Mouse (Mus musculus) heart, adult 11 months (tissue): Measurements from ENCODE around the gene Ccdc9.
A peak's percentile ranks its signal among the peaks of the same experiment; 100 is the strongest.
"Not testable (repeated sequence)": the region's sequence is repeated elsewhere in the genome, so short reads cannot be mapped to it uniquely, and the experiment has no call there.

Source experiments
- DNase-seq: peaks from one replicate; pipeline ENCODE4 v3.0.0; 2022

Ccdc9 gene

DNA sequence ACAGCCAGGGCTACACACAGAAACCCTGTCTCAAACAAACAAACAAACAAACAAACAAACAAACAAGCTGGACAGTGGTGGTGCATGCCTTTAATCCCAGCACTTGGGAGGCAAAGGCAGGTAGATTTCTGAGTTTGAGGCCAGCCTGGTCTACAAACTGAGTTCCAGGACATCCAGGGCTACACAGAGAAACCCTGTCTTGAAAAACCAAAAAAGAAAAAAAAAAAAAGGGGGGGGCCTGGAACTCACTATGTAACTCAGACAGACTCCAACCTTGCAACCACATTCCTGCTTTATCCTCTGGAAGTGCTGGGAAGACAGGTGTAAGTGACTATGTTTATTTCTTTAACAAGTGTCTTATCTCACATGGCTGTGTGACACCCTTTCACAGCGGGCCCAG, 21.5 kb upstream of the Ccdc9 start, which contains the start of gene Bbc3:
Gene Bbc3, plus strand, starts transcription at position 301 of the 400 bp plus-strand sequence.
- not testable (repeated sequence) for DNase-seq

DNA sequence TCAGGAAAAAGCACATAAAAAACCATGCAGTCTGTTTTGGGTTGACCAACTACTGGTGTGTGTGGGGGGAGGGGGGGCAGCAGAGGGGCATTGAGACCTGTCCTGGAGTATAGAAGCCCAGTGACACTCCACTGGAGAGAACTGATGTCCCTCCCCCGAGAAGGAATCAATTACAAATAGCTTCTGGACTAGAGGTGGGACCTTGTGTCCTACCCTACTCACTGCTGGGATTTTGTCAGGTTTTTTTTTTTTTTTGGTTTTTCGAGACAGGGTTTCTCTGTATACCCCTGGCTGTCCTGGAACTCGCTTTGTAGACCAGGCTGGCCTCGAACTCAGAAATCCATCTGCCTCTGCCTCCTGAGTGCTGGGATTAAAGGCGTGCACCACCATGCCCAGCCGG, 20.5 kb upstream of the Ccdc9 start:
- DNase-seq, result not testable (repeated sequence)

DNA sequence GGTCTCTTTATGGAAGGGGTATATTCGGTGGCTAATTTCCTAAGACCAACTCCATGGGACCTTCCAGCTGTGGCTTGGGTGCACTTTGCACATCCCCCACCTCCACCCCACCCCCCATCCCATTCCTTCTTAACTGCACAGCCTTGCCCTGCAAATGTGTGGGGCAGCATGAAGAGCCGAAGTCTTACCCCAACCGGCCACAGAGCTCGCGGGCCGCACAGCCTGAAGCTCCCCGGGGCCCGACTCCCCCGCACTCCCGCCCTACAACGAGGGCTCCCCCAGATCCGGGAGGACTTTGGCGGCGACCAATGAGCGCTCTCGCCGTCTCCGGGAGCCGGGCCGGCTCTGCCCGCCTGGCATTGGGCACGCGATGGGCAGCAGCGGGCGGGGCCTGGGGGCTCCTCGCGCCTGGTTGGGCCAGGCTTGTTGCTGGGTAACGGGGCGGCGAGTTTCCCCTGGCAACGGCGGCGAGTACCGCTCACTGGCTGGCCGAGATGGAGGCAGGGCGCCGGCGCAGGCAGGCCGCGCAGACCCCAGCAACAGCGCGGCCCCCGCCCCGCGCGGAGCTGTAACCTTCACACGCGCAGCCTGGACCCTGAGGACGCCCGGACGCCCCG, 12.9 kb upstream of the Ccdc9 start:
- peak; percentile 99 for DNase-seq

DNA sequence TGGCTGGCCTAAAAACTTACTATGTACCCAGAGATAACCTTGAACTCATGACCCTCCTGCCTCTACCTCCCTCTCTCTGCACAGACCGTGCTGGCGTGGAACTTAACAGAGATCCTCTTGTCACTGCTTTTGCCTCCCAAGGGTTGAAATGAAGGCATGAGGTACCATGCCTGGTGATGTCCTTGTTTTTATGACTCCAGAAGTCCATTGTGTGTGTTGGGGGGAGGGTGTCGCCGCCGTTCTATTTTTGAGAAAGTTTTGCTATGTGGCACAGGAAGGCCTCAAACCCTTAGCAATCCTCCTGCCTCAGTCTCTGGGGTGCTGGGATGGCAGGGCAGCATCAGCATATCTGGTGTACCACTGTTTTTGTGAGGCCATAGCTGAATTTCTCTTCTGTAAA, 12.3 kb upstream of the Ccdc9 start:
- peak; percentile 88 for DNase-seq

DNA sequence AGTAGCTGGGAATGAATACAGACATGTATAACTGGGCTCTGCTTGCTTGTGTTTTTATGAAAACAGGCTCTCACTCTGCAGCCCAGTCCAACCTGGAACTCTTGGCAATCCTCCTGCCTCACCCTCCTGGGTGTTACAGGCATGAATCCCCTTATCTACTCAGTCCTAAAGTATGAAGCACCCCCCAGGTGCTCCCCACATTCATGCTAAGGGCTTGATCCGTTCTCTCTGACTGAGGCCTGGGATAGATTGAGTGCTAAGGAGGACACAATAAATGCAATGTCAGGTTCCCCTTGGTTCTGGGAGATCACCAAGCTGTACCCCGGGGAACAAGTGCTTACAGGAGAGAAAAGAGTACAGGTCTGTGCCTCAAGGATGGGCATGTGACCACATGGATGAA, 11.0 kb upstream of the Ccdc9 start:
- no peak for DNase-seq

DNA sequence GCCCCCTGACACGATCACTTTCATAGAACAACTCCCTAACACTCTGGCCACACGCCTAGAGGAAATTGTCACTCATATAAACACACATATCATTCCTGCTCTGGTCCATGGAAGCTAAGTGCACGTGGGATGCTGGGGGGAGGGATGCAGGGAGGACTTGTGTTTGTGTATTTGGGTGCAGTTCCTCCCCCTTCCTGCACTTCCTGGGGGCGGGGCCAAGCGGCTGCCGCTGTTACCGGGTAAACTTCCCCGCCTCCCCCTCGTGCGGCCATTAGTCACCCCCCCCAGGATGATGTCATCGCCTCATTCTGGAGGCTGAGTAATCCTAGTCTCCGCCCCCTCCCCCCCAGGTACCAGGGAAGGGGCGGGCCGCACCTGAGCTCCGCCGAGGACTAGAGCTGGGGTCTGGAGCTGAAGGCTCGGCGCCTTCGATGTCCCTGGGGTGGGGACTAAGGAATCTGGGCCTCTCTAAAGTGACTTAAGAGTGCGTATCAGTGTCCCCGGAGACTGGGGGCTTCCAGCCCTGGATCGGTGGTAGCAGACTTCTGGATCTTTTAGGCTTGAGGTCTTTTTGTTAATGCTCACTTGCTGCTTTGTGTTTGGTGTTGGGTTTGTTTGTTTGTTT, 10.3 kb upstream of the Ccdc9 start:
- DNase-seq, result peak; percentile 99

DNA sequence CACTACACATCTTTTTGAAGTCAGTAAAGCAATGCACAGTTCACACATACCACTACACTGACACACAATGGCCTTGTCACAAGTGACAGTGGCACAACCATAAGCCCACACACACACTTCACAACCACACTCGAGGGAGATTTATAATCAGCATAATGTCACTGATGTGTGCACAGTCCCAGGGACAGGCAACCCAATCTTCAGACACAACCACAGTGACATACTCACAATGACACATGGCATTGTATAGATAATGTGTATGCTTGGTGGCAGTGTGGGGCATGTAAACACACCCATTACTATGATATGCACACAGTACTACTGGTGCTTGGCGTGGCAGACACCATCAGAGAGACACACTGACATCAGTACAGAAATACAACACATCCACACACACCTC, 9.6 kb upstream of the Ccdc9 start:
- no peak for DNase-seq

DNA sequence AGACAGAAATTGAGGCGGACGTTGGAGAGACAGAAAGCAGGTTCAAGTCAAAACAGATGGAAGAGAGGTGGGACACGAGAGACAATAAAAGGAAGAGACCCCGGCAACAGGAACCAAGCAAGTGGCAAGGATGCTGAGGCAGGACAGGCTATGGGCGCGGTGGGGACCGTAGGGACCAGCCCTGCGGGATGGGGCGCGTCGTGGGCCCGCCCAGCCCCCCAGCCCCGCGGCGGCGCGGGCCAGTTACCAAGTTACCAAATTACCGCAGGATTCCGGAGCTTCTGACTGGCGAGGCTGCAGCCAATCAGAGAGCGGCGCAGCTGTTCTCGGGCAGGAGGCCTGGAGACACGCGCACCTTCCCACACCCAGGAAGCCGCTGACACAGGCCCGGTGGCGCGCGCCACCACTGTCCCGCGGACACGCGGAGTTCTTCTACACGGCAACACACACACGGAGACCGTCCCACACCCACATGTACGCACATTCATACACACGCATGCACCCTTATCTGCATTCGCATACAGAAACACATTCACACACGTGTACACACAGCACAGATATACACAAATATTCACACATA, 8.8 kb upstream of the Ccdc9 start:
- peak; percentile 99 for DNase-seq

DNA sequence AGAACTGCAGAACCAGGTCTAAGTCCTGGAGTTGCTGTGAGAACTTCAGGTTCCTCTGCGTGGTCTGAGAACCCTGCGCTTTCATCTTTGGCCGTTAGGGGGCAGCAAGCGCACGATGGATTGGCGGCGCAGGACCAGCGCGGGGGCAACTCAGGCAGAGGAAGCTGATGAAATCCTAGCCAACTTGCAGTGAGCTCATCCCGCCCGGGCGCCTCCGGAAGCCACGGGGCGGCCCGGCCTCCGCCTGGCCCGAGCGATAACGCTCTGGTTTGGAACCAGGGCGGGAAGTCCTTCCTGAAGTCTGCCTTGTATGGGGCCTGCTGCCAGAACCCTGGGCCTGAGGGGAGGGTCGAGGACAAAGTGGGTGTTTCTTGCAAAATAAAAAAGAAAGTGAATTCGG, 8.2 kb upstream of the Ccdc9 start:
- DNase-seq, result peak; percentile 100

DNA sequence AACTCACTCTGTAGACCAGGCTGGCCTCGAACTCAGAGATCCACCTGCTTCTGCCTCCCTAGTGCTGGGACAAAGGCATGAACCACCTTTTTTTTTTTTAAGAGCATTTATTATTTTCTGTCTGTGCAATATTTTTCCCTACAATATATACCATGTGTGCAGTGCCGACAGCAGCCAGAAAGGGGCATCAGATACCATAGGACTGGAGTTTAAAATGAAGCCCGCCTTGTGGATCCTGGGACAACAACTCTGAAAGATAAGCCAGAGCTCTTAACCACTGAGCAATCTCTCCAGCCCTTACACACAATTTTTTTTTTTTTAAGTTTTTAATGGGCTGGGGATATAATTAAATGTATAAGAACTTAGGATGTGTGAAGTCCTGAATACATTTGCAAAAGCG, 7.8 kb upstream of the Ccdc9 start:
- peak; percentile 88 for DNase-seq

DNA sequence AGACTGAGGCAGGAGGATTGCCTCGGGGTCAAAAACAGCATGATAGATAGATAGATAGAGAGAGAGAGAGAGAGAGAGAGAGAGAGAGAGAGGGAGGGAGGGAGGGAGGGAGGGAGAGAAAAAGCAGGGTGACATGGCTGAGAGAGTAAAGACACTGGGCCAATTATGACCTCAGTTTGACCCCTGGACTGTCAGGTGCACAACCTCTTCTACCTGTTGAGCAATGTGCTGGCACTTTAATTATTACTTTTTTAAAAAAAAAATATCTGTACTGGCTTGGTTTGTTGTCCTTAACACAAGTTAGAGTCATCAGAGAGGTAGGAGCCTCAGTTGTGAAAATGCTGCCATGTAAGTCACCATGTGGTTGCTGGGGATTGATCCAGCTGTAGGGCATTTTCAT, 1.2 kb upstream of the Ccdc9 start:
- DNase-seq, result no peak

DNA sequence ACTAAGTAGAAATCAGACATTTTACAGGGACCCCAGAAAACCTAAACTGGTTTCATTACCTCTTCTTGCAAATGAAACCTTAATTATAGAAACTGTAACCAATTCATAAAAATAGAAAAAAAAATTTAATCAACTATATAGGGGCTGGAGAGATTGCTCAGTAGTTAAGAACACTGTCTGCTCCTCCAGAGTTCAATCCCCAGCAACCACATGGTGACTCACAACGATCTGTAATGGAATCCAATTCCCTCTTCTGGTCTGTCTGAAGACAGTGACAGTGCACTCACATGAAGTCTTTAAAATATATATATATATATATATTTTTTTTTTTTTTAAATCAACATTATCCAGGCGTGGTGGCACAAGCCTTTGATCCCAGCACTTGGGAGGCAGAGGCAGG, 421 bp upstream of the Ccdc9 start:
- no peak for DNase-seq

DNA sequence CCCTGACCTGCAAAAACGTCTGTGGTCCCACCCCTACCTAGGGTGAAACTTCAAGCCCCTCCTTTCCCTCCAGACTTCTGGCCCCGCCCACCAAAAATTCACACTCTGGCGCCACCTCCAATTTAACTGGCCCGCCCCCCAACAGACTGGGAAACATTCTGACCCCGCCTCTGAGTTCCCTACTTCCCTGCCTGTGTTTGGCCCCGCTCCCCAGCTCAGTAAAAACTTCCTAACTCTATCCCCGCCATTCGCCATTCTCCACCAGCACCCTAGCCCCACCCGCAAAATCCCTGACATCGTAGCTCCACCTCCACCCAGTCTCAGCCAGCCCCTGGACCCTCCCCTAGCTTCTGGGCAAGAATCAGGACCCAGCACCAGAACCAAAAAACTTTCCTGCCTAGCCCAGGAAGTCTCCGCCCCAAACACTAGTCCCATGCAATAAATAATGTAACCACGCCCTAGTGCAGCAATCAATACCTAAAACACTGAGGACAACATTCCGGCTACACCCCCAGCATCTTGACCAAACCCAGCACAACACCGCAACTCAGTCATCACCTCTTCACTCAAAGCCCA, 1.1 kb downstream of the Ccdc9 start:
- DNase-seq, result no peak

DNA sequence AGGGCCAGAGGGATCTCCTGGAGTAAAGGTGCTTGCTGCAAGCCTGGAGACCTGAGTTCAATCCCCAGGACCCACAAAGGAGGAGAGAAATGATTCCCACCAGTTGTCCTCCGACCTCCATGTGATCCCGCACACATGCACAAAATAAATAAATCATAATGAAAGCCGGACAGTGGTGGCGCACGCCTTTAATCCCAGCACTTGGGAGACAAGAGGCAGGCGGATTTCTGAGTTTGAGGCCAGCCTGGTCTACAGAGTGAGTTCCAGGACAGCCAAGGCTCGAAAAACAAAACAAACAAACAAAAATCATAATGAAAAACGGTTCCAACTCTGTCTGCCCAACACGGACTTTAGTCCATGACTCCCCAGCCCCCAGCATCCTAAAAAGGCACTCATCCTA, 1.7 kb downstream of the Ccdc9 start:
- no peak for DNase-seq

DNA sequence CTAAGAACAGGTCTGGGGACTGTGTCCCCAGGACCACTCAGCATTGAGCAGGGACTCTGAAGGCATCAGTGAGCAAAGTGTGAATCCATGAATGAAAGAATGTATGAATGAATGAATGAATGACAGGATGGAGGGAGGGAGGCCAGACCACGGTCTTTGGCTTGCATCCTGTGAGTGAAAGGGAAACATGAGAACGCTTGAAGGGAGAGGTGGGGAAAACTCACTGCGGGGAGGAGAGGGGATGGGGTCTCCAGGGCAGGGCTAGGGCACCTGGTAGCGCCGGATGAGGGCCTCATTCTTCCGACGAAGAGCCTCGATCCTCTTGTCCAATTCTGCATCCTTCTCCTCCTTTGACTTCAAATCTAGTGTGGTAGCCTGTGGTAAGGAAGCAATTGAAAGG, 2.6 kb downstream of the Ccdc9 start:
- DNase-seq, result peak; percentile 92

DNA sequence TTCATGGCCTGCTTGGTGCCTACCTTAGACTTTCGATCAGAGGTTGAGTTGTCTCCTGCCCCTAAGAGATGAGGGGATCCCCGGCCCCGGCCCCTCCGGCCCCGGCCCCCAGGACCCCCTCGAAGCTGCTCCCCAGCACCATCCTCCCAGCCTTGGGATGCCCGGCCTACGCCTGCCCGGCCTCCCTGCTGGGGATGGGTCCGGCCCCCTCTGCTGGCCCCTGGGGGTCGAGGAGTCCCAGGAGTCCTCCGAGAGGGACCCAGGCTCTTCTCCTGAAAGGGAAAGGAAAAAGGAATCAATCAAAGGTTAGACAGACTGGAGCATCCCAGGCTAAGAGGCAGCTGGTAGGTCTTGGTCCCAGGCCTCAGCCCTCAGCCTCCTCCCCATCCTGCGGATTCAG, 4.3 kb downstream of the Ccdc9 start:
- peak; percentile 92 for DNase-seq

DNA sequence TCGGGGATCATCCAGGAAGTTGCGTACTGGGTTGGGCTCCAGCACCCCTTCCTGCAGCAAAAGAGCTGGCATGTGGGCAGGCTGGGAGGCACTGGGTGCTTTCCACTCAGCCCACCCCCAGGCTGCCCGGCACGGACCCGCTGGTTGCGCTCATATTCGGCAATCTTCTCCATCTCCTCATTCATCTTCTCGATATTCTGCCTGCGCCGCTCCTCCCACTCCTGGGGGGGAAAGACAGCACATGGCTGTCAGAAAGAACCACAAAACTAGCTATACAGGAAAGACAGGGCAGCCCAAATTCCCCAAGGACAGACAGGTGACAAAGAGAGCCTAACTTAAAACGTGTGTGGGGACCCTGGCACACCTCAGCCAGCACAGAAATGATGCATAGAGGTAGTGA, 5.9 kb downstream of the Ccdc9 start:
- DNase-seq, result peak; percentile 93

DNA sequence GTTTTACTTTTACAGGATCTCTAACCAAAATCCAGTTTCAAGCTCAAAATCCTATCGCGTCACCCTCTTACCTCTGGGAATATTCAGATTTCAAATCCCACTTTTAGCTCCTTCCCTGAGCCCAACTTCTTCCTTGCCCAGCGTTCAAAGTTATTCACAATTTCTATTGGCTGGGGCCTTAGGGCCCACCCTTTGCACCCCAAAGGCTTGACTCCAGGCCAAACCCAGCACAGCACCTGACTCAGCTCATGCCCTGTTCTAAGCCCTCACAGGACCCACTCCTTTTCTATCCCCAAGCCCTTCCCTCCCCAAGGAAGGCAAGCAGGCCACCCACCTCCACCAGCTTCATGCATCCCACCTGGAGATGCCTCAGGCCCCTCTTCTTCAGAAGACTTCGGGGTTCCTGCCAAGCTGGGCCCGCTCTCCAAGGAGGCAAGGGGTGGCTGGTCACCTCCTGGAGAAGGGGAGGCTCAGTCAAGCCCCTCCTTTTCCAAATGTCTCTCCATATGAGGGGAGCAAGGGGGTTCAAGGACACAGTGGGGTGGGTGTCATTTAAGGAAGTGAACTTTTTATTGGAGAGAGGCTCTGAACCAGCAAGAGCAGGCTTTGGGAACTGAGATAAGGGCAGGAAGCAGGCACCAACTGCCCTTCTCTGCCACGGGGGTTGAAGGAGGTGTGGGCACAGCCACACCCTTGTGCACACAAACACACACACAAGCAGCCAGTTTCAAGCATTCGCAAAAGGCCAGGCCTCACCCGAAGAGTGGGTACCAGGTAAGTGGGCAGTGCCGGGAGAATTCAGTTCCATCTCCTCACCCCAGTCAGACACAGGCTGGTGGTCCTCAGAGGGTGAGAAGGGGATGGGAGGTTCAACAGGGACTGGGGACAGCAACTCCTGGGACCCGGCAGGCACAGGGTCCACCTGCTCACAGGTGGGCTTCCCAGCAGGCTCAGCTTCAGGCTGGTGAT, 11.4 kb downstream of the Ccdc9 start:
- DNase-seq, result peak; percentile 91

DNA sequence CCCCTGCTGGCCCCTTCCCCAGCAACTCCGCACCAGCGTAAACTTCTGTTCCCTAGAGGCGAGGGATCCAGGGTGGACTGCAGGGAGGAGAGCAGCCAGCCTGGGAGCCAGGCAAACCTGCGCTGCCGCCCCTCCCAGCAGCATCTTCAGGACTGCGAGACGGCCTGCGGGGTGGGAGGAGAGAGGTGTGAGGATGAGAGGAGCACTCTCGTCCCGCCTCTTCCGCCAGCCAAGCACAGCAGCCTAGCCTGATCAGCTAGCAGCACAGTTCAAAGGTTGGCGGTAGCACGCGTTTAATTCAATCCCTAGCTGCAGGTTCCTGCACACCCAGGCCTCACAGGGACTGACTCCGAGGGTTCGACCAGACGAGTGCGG, 12.8 kb downstream of the Ccdc9 start:
- DNase-seq, result no peak

DNA sequence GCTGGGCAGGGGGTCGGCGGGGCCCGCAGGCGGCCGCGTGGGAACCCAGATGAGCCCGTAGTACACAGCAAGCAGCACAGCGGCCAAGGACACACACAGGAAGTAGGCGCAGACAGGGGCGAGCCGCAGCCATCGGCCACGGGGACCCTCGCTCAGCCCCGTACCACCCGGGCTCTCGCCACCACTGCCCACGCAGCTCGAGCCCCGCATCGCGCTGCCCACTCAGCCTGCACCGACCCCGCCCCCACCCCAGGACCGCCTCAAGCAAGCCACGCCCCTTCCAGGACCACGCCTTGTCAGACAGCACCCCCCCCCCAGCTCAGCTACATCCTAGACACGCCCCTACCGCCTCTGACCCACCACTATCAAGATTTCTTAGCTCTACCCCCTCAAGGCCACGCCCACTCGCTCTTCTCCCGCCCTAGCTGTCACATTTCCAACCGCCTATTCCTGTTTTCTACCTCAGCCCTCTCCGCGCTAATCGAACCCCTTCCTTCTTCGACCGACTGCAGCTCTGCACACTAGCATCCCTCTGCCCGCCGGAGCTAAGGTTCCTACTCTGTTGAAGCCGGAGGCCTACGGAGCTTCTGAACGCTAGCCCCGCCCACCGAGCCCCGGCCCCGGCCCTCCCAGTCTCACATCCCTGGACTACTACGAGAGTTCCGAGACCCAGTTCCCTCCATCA, 13.4 kb downstream of the Ccdc9 start, which contains the start of gene Inafm1:
Gene Inafm1, minus strand, starts transcription at position 537 of the 685 bp plus-strand sequence.
- peak; percentile 99 for DNase-seq

DNA sequence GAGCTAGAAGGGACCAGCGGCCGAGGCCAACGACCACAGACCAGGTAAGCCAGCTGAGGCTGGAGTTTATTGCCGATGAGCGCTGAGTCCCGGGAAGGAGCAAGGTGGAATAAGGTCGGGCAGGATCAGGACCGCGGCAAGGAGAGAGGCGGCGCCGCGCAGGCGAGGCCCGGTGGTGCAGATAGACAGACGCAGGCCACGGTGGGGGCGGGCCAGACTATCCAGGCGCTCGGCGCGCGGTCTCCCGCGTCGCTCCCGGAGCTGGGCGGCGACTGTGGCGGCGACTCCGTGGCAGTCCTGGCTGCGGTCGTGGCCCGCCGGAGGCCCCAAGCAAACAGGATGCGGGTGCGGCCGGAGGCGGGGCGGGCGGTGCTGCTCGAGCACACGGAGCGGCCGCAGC, 13.9 kb downstream of the Ccdc9 start:
- DNase-seq, result no peak

DNA sequence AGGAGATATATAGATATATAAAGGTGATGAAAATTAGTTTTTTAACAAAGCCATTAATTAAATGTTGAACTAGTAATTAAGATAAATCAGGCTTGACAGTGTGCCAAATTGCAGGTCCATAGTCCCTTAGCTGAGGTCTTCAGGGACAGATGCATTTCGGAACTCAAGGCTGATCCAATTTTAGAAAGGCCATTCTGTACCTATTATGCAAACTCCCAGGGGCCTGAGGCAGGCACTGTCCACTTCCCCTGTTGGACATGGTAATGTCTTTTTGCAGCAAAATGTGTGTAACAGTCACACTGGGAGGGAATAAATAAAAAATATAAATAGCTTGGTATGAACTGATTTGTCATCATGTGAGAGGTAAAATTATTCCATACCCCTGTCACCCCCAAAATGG, 15.5 kb downstream of the Ccdc9 start:
- DNase-seq, result peak; percentile 88
